Mouse (Mus musculus) small intestine, adult 2 months (tissue): ENCODE data around the gene Plbd2.

Experiments used
- CTCF ChIP-seq: fragments of 200-500 bp; IDR thresholded peaks from 2 replicates; pipeline ENCODE4 v1.5.1; 2012; ENCODE audit warnings: low read depth, mild to moderate bottlenecking, control low read depth, inconsistent platforms, low read length, moderate library complexity, mixed read lengths; ENCODE audit not compliant: insufficient replicate concordance, insufficient read length; ENCODE audit errors: extremely low read depth
- POLR2A ChIP-seq: fragments of 200-500 bp; IDR thresholded peaks from 2 replicates; pipeline ENCODE4 v1.6.1; 2012; ENCODE audit warnings: low read depth, mild to moderate bottlenecking, control low read depth, inconsistent platforms, low read length, moderate library complexity

- TF ChIP-seq CTCF (no peak), POLR2A (no peak)
Observed at GRCm38 (mm10) chr5:120548236-120548850, 44.9 kb upstream of the Plbd2 start.
